Mouse (Mus musculus): ENCODE data around the gene Pi4ka. TPM values are rescaled to one million over a fixed set of nuclear protein-coding genes. Genes with fewer than 3 reads are reported as not detected.

The Pi4ka gene
- polyA plus RNA-seq, 1 experiment from 2014 or later, result 29.4 TPM

- WGBS, result 62% methylated on average over 6 of the region's 6 CpGs
- H3K27ac ChIP-seq (replicated peaks), result no peak overlapping the region
- peaks cover 4% of the 10 kb centered on the region for H3K27me3 ChIP-seq
- no peak for ATAC-seq (ENCODE audit: insufficient number of reproducible peaks, low FRiP score, low TSS enrichment, low read depth)
- no peak overlapping the region for H3K9ac ChIP-seq
- peaks cover 10% of the 10 kb centered on the region for H3K4me1 ChIP-seq
- H3K4me2 ChIP-seq (replicated peaks), result no peak overlapping the region
- H3K9me3 ChIP-seq (replicated peaks), result no peaks in the 10 kb centered on the region
- H3K4me3 ChIP-seq (replicated peaks), result no peak overlapping the region
- no peaks in the 10 kb centered on the region for H3K36me3 ChIP-seq
These were observed 134.3 kb downstream of the Pi4ka start for GRCm38 (mm10) chr16:17271856-17272255.

GRCm38 (mm10) chr16:17271124-17271523, 135.0 kb downstream of the Pi4ka start:
- no peaks in the 10 kb centered on the region for H3K27me3 ChIP-seq
- WGBS, result 60% methylated on average over 4 of the region's 4 CpGs
- no peaks in the 10 kb centered on the region for H3K9me3 ChIP-seq (replicated peaks)
- 0 out of 2 replicates have a peak, but pooled peaks cover 3% of the 10 kb centered on the region for H3K4me1 ChIP-seq
- no peak overlapping the region for H3K4me3 ChIP-seq (replicated peaks)
- no peak overlapping the region for H3K4me2 ChIP-seq (replicated peaks)
- H3K36me3 ChIP-seq, result no peaks in the 10 kb centered on the region
- H3K9ac ChIP-seq, result no peak overlapping the region
- ATAC-seq (ENCODE audit: insufficient number of reproducible peaks, low FRiP score, low TSS enrichment, low read depth), result no peak
- no peak overlapping the region for H3K27ac ChIP-seq (replicated peaks)

GRCm38 (mm10) chr16:17269872-17270271, 136.2 kb downstream of the Pi4ka start:
- H3K9ac ChIP-seq, result no peak overlapping the region
- no peak overlapping the region for H3K27ac ChIP-seq (replicated peaks)
- no peak overlapping the region for H3K4me3 ChIP-seq (replicated peaks)
- H3K27me3 ChIP-seq, result no peaks in the 10 kb centered on the region
- 87% methylated on average over 5 of the region's 5 CpGs for WGBS
- H3K4me1 ChIP-seq, result no peaks in the 10 kb centered on the region
- H3K9me3 ChIP-seq (replicated peaks), result no peaks in the 10 kb centered on the region
- H3K4me2 ChIP-seq (replicated peaks), result no peak overlapping the region
- H3K36me3 ChIP-seq, result no peaks in the 10 kb centered on the region
- no peak for ATAC-seq (ENCODE audit: insufficient number of reproducible peaks, low FRiP score, low TSS enrichment, low read depth)

- 82% methylated on average over 5 of the region's 5 CpGs for WGBS
These were observed 138.2 kb downstream of the Pi4ka start for GRCm38 (mm10) chr16:17267937-17268336.

DNA sequence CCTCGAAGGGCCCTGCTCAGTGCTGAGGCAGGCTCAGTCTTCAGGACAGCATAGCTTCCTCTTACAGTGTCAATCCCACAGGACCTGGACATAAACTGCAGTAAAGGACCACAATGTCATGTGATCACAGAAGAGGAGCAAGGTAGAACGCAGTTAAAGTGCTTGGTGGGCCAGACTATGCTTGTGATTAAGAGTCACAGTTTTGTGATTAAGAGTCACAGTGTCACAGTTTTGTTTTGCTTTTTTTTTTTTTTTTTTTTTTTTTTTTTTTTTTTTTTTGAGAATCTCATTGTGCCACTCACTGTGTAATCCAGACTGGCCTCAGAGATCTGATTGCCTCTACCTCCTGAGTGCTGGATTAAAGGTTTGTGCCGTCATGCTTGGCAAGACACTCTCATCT, 140.0 kb downstream of the Pi4ka start:
- no peaks in the 10 kb centered on the region for H3K9me3 ChIP-seq (replicated peaks)
- no peaks in the 10 kb centered on the region for H3K4me1 ChIP-seq
- H3K27me3 ChIP-seq, result no peaks in the 10 kb centered on the region
- ATAC-seq (ENCODE audit: insufficient number of reproducible peaks, low FRiP score, low TSS enrichment, low read depth), result no peak
- H3K9ac ChIP-seq, result no peak overlapping the region
- H3K27ac ChIP-seq (replicated peaks), result no peak overlapping the region
- H3K36me3 ChIP-seq, result peaks cover 4% of the 10 kb centered on the region; the same call in 1 of the 2 replicates
- no peak overlapping the region for H3K4me2 ChIP-seq (replicated peaks)
- H3K4me3 ChIP-seq (replicated peaks), result no peak overlapping the region
- 66% methylated on average over 3 of the region's 3 CpGs for WGBS

More at GRCm38 (mm10) chr16:17267937-17268336, 138.2 kb downstream of the Pi4ka start:
- Histone ChIP-seq H3K4me1 (no peaks in the 10 kb centered on the region), H3K27me3 (no peaks in the 10 kb centered on the region), H3K4me2 (replicated peaks) (no peak overlapping the region), H3K4me3 (replicated peaks) (no peak overlapping the region), H3K9ac (no peak overlapping the region), H3K9me3 (replicated peaks) (no peaks in the 10 kb centered on the region), H3K27ac (replicated peaks) (no peak overlapping the region), H3K36me3 (no peaks in the 10 kb centered on the region)
- ATAC-seq (ENCODE audit: insufficient number of reproducible peaks, low FRiP score, low TSS enrichment, low read depth), result no peak

DNA sequence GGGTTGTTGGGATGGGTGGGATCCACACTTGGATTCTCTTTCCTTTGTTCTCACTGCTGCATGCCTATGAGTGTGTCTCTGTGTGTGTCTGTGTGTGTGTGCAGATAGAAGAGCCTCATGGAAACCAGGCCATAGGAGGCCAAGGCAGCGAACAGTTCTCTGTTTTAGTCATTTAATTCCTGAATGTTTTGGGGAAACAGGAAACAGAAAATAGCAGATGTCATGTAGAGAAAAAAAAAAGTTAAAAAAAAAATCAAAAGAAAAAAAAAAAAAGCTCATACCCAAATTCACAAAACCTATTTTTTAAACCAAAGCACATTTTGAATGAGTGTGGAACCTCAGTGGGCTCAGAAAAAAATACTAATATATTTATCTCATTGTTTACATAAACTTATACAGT, 144.8 kb downstream of the Pi4ka start:
- no peak overlapping the region for H3K4me2 ChIP-seq (replicated peaks)
- ATAC-seq (ENCODE audit: insufficient number of reproducible peaks, low FRiP score, low TSS enrichment, low read depth), result no peak
- H3K36me3 ChIP-seq, result peaks cover 35% of the 10 kb centered on the region

GRCm38 (mm10) chr16:17258917-17259316, 147.2 kb downstream of the Pi4ka start:
- no peak for ATAC-seq (ENCODE audit: insufficient number of reproducible peaks, low FRiP score, low TSS enrichment, low read depth)
- H3K4me1 ChIP-seq, result peaks cover 4% of the 10 kb centered on the region
- 90% methylated on average over 12 of the region's 12 CpGs for WGBS

More for the DNA sequence above, 144.8 kb downstream of the Pi4ka start:
- no peaks in the 10 kb centered on the region for H3K4me1 ChIP-seq
- H3K27me3 ChIP-seq, result no peaks in the 10 kb centered on the region
- H3K9me3 ChIP-seq (replicated peaks), result no peaks in the 10 kb centered on the region
- no peak overlapping the region for H3K27ac ChIP-seq (replicated peaks)
- WGBS, result 75% methylated on average over 1 of the region's 1 CpGs
- H3K4me3 ChIP-seq (replicated peaks), result no peak overlapping the region
- H3K9ac ChIP-seq, result no peak overlapping the region

DNA sequence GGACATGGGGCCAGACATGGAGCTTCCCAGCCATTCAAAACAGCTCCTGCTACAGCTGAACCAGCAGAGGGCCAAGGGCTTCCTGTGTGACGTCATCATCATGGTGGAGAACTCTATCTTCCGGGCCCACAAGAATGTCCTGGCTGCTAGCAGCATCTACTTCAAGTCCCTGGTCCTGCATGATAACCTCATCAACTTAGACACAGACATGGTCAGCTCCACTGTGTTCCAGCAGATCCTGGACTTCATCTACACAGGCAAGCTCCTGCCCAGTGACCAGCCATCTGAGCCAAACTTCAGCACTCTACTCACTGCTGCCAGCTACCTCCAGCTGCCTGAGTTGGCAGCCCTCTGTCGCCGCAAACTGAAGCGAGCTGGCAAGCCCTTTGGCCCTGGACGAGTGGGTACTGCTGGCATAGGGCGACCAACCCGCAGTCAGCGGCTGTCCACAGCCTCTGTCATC, 148.7 kb downstream of the Pi4ka start:
- Histone ChIP-seq H3K36me3 (peaks cover 34% of the 10 kb centered on the region), H3K4me3 (replicated peaks) (no peak overlapping the region), H3K4me2 (replicated peaks) (no peak overlapping the region), H3K9me3 (replicated peaks) (no peaks in the 10 kb centered on the region), H3K9ac (no peak overlapping the region), H3K27ac (replicated peaks) (no peak overlapping the region), H3K27me3 (no peaks in the 10 kb centered on the region), H3K4me1 (peaks cover 16% of the 10 kb centered on the region)
- 85% methylated on average over 9 of the region's 9 CpGs for WGBS
- no peak for ATAC-seq (ENCODE audit: insufficient number of reproducible peaks, low FRiP score, low TSS enrichment, low read depth)

More at GRCm38 (mm10) chr16:17258917-17259316, 147.2 kb downstream of the Pi4ka start:
- Histone ChIP-seq H3K9ac (no peak overlapping the region), H3K36me3 (peaks cover 35% of the 10 kb centered on the region), H3K27me3 (no peaks in the 10 kb centered on the region), H3K9me3 (replicated peaks) (no peaks in the 10 kb centered on the region), H3K4me2 (replicated peaks) (no peak overlapping the region), H3K4me3 (replicated peaks) (no peak overlapping the region), H3K27ac (replicated peaks) (no peak overlapping the region)

DNA sequence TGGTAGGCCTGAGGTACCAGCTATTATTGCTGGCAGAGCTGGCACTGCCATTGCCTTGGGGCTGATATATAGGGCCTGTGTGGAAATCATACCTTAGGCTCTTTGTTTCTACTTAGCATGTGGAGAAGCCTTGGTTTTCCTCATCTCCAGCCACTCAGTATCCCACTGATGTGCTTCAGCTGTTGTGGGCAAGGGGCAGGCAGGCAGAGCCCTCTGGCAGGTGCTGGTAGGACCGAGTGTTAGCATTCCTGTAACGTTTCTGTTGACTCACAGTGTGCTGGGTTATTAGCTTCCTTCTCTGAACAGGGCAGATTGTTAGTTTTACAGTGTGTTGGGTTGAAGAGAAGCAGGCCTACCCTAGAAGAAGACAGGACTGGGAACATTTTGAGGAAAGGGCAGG, 150.8 kb downstream of the Pi4ka start:
- WGBS, result 77% methylated on average over 2 of the region's 2 CpGs
- Histone ChIP-seq H3K9ac (no peak overlapping the region), H3K4me2 (replicated peaks) (no peak overlapping the region), H3K27me3 (no peaks in the 10 kb centered on the region), H3K4me3 (replicated peaks) (no peak overlapping the region), H3K27ac (replicated peaks) (no peak overlapping the region), H3K9me3 (replicated peaks) (no peaks in the 10 kb centered on the region), H3K4me1 (peaks cover 29% of the 10 kb centered on the region), H3K36me3 (peaks cover 31% of the 10 kb centered on the region)
- no peak for ATAC-seq (ENCODE audit: insufficient number of reproducible peaks, low FRiP score, low TSS enrichment, low read depth)

DNA sequence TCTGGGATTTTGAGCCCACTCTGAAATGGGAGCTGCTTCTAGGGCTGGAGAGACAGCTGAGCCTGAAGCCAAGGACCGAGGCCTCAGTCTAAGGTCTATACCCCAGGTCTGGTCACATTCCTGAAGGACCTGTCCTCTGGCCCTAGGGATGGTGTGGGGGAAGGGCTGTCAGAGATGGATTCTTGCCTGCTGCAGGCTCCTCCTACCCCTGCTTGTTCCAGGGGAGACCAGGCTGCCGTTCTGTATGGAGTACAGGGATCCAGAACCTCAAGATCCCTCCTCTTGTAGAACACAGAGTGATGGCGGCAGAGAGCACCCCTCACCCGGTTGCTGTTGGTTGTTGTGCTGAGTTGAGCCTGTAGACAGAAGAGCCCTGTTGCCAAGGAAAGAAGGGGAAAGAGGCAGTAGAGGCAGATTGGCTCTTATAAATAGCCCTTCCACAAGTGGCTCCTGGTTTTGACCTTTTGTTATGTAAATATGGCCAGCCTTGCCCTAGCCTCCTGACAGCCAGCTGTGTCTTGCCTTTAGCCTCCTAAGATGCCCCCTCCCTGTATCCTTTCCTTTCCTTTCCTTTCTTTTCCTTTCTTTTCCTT, 152.0 kb downstream of the Pi4ka start:
- Histone ChIP-seq H3K4me3 (replicated peaks) (no peak overlapping the region), H3K4me1 (peaks cover 36% of the 10 kb centered on the region), H3K27me3 (no peaks in the 10 kb centered on the region), H3K27ac (replicated peaks) (no peak overlapping the region), H3K9ac (no peak overlapping the region), H3K4me2 (replicated peaks) (no peak overlapping the region), H3K9me3 (replicated peaks) (no peaks in the 10 kb centered on the region), H3K36me3 (peaks cover 24% of the 10 kb centered on the region)
- 44% methylated on average over 4 of the region's 4 CpGs for WGBS
- ATAC-seq (ENCODE audit: insufficient number of reproducible peaks, low FRiP score, low TSS enrichment, low read depth), result no peak

- WGBS, result 67% methylated on average over 7 of the region's 7 CpGs
- Histone ChIP-seq H3K4me3 (replicated peaks) (no peak overlapping the region), H3K4me2 (replicated peaks) (no peak overlapping the region), H3K9ac (no peak overlapping the region), H3K36me3 (peaks cover 11% of the 10 kb centered on the region), H3K9me3 (replicated peaks) (no peaks in the 10 kb centered on the region), H3K27ac (replicated peaks) (no peak overlapping the region), H3K27me3 (no peaks in the 10 kb centered on the region), H3K4me1 (peaks cover 37% of the 10 kb centered on the region)
- ATAC-seq (ENCODE audit: insufficient number of reproducible peaks, low FRiP score, low TSS enrichment, low read depth), result no peak
These were observed 153.3 kb downstream of the Pi4ka start for GRCm38 (mm10) chr16:17252841-17253240.
